Mouse (Mus musculus): ENCODE measurements at regions not wholly inside any gene's neighbourhood (a gene's known extent, or its start where the extent isn't known, plus 50 kb on each side); places are given as distances from the start of the nearest gene placed in this dataset.
A peak's percentile ranks its signal among the peaks of the same experiment; 100 is the strongest.
"Not testable (repeated sequence)": the region's sequence is repeated elsewhere in the genome, so short reads cannot be mapped to it uniquely, and the experiment has no call there.

DNA sequence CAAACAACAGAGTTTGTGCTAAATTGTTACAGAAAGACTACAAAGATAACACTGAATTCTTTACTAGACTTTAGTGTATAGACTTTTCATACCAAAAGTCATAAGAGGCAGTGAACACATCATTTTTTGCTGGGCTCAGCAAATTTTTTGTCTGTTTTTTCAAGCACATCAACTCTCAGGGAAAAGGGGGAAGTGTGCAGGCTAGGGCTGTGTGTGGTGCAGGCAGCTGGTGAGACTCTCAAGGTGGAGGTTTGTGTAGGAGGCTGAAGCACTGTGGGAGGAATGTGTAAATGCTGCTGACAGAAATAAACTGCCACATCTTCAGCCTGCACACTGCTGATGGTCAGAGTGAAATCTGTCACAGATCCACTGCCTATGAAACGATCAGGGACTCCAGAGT is 405.6 kb downstream of the Rpia start:
- H3K36me3 ChIP-seq (replicated peaks in 1 of 2; ENCODE audit: control insufficient read depth in 1 of 2, insufficient read depth in 1 of 2, low read length in 1 of 2); H3K27ac ChIP-seq (ENCODE audit: insufficient read depth, low read depth); H3K79me2 ChIP-seq (replicated peaks; ENCODE audit: control insufficient read depth, extremely low read depth, insufficient read depth, poor library complexity, severe bottlenecking); in situ Hi-C loops (cut with MboI; ENCODE audit: low pct_ligation_motif_present, low pct_unique_long_range_greater_than_20kb, low sequenced_read_pairs); dilution Hi-C loops (cut with MboI; ENCODE audit: extremely low pct_ligation_motif_present, extremely low pct_unique_long_range_greater_than_20kb, low sequenced_read_pairs); H3K9me3 ChIP-seq (replicated peaks; ENCODE audit: low read length); H3K9ac ChIP-seq (ENCODE audit: insufficient read depth, low read depth); H3K4me1 ChIP-seq (ENCODE audit: control insufficient read depth in 1 of 2, insufficient read depth in 2 of 2); H3K4me2 ChIP-seq (ENCODE audit: insufficient read depth, low read depth, poor library complexity, severe bottlenecking); H3K27me3 ChIP-seq (replicated peaks); H3K4me3 ChIP-seq (replicated peaks in 1 of 3; ENCODE audit: low read depth in 2 of 3, low read length in 2 of 3, poor library complexity in 1 of 3): not testable (repeated sequence)
- peak; percentile 11 for DNase-seq (ENCODE audit: extremely low read depth)
- peak; percentile 72 for TF ChIP-seq MAFK (IDR thresholded peaks at IDR 0.05; ENCODE audit: insufficient replicate concordance, low read length)

DNA sequence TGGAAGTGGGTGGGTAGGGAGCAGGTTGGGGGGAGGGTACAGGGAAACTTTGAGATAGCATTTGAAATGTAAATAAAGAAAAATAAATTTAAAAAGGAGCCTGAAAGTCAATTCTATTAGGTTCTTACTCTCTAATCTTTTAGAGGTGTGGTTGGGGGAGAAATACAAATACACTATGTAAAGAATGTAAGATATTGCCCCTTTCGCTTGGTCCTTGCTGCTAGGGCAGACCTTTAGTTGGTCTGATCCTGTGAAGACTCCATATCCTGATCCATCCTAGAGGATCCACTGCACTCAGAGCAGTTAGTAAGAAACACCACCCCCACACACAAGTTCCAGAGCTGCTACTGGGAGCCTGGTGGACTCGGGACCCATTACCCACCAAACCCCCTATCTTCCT is 412.7 kb downstream of the Rpia start:
- H3K27me3 ChIP-seq (replicated peaks); H3K27ac ChIP-seq (ENCODE audit: insufficient read depth, low read depth); H3K4me2 ChIP-seq (ENCODE audit: insufficient read depth, low read depth, poor library complexity, severe bottlenecking); in situ Hi-C loops (cut with MboI; ENCODE audit: low pct_ligation_motif_present, low pct_unique_long_range_greater_than_20kb, low sequenced_read_pairs); H3K4me3 ChIP-seq (replicated peaks in 1 of 3; ENCODE audit: low read depth in 2 of 3, low read length in 2 of 3, poor library complexity in 1 of 3); H3K36me3 ChIP-seq (replicated peaks in 1 of 2; ENCODE audit: control insufficient read depth in 1 of 2, insufficient read depth in 1 of 2, low read length in 1 of 2); H3K79me2 ChIP-seq (replicated peaks; ENCODE audit: control insufficient read depth, extremely low read depth, insufficient read depth, poor library complexity, severe bottlenecking); H3K4me1 ChIP-seq (ENCODE audit: control insufficient read depth in 1 of 2, insufficient read depth in 2 of 2); DNase-seq (ENCODE audit: extremely low read depth); dilution Hi-C loops (cut with MboI; ENCODE audit: extremely low pct_ligation_motif_present, extremely low pct_unique_long_range_greater_than_20kb, low sequenced_read_pairs); H3K9me3 ChIP-seq (replicated peaks; ENCODE audit: low read length); H3K9ac ChIP-seq (ENCODE audit: insufficient read depth, low read depth): not testable (repeated sequence)

DNA sequence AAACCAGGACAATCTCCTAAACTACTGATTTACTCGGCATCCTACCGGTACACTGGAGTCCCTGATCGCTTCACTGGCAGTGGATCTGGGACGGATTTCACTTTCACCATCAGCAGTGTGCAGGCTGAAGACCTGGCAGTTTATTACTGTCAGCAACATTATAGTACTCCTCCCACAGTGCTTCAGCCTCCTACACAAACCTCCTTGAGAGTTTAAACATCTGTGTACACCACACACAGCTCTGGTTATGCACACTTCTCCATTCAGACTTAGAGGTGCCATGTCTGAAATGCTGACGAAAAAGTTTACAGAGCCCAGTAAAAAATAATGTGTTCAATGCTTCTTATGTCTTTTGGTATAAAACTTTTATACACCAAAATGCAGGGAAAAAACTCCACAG is 420.2 kb downstream of the Rpia start:
- dilution Hi-C loops (cut with MboI; ENCODE audit: extremely low pct_ligation_motif_present, extremely low pct_unique_long_range_greater_than_20kb, low sequenced_read_pairs); H3K4me1 ChIP-seq (ENCODE audit: control insufficient read depth in 1 of 2, insufficient read depth in 2 of 2); in situ Hi-C loops (cut with MboI; ENCODE audit: low pct_ligation_motif_present, low pct_unique_long_range_greater_than_20kb, low sequenced_read_pairs); H3K4me3 ChIP-seq (replicated peaks in 1 of 3; ENCODE audit: low read depth in 2 of 3, low read length in 2 of 3, poor library complexity in 1 of 3); H3K9ac ChIP-seq (ENCODE audit: insufficient read depth, low read depth); H3K9me3 ChIP-seq (replicated peaks; ENCODE audit: low read length); H3K79me2 ChIP-seq (replicated peaks; ENCODE audit: control insufficient read depth, extremely low read depth, insufficient read depth, poor library complexity, severe bottlenecking); H3K36me3 ChIP-seq (replicated peaks in 1 of 2; ENCODE audit: control insufficient read depth in 1 of 2, insufficient read depth in 1 of 2, low read length in 1 of 2); H3K27ac ChIP-seq (ENCODE audit: insufficient read depth, low read depth); H3K27me3 ChIP-seq (replicated peaks); DNase-seq (ENCODE audit: extremely low read depth); H3K4me2 ChIP-seq (ENCODE audit: insufficient read depth, low read depth, poor library complexity, severe bottlenecking): not testable (repeated sequence)

DNA sequence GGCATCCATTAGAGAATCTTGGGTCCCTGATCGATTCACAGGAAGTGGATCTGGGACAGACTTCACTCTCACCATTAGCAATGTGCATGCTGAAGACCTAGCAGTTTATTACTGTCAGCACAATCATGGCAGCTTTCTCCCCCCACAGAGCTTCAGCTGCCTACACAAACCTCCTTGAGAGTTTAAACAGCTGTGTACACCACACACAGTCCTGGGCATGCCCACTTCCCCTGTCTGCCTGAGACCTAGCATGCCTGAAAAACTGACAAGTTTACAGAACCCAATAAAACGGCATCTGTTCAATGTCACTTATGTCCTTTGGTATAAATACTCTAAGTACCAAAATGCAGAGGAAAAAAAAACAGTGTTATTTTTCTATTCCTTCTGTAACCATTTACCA is 435.7 kb downstream of the Rpia start:
- dilution Hi-C loops (cut with MboI; ENCODE audit: extremely low pct_ligation_motif_present, extremely low pct_unique_long_range_greater_than_20kb, low sequenced_read_pairs) (no loop called here), in situ Hi-C loops (cut with MboI; ENCODE audit: low pct_ligation_motif_present, low pct_unique_long_range_greater_than_20kb, low sequenced_read_pairs) (no loop called here)
- Histone ChIP-seq H3K9me3 (replicated peaks; ENCODE audit: low read length) (no peaks in the 10 kb centered on the region), H3K4me2 (ENCODE audit: insufficient read depth, low read depth, poor library complexity, severe bottlenecking) (no peak overlapping the region), H3K4me3 (replicated peaks in 1 of 3; ENCODE audit: low read depth in 2 of 3, low read length in 2 of 3, poor library complexity in 1 of 3) (no peak overlapping the region), H3K27me3 (replicated peaks) (no peaks in the 10 kb centered on the region), H3K79me2 (replicated peaks; ENCODE audit: control insufficient read depth, extremely low read depth, insufficient read depth, poor library complexity, severe bottlenecking) (no peaks in the 10 kb centered on the region), H3K9ac (ENCODE audit: insufficient read depth, low read depth) (no peak overlapping the region), H3K36me3 (replicated peaks in 1 of 2; ENCODE audit: control insufficient read depth in 1 of 2, insufficient read depth in 1 of 2, low read length in 1 of 2) (no peaks in the 10 kb centered on the region), H3K27ac (ENCODE audit: insufficient read depth, low read depth) (no peak overlapping the region), H3K4me1 (ENCODE audit: control insufficient read depth in 1 of 2, insufficient read depth in 2 of 2) (peaks cover 0 to 3% of the 10 kb centered on the region in 2 experiments; a peak in 1 of 4 replicates)
- TF ChIP-seq MAX (IDR thresholded peaks at IDR 0.05; ENCODE audit: low read length): no peak
- TF ChIP-seq ZC3H11A (IDR thresholded peaks at IDR 0.05; ENCODE audit: low read depth, low read length): no peak
- no peak for TF ChIP-seq NELFE (IDR thresholded peaks at IDR 0.05; ENCODE audit: low read depth, low read length)
- TF ChIP-seq ELF1 (IDR thresholded peaks at IDR 0.05; ENCODE audit: low read depth, low read length): no peak
- no peak for TF ChIP-seq CHD1 (IDR thresholded peaks at IDR 0.05; ENCODE audit: low read depth, low read length)
- TF ChIP-seq SMC3 (IDR thresholded peaks at IDR 0.05; ENCODE audit: low read depth, low read length): no peak
- no peak for TF ChIP-seq RCOR1 (conservative IDR thresholded peaks at IDR 0.05; ENCODE audit: low read depth, low read length)
- no peak for TF ChIP-seq POLR2AphosphoS2 (IDR thresholded peaks at IDR 0.05; ENCODE audit: low read depth, low read length)
- TF ChIP-seq MXI1 (IDR thresholded peaks at IDR 0.05; ENCODE audit: low read depth, low read length): no peak
- TF ChIP-seq JUND (conservative IDR thresholded peaks at IDR 0.05; ENCODE audit: low read depth, low read length): no peak
- TF ChIP-seq CHD2 (IDR thresholded peaks at IDR 0.05; ENCODE audit: low read length): no peak
- TF ChIP-seq EP300 (IDR thresholded peaks at IDR 0.05; ENCODE audit: low read length): no peak
- no peak for DNase-seq (ENCODE audit: extremely low read depth)
